Mouse (Mus musculus): ENCODE data around the gene Cdca5.
A peak's percentile ranks its signal among the peaks of the same experiment; 100 is the strongest.

The Cdca5 gene

GRCm38 (mm10) chr19:6061641-6062302, 23.0 kb upstream of the Cdca5 start:
- DNase-seq (ENCODE audit: low read depth, low spot score): no peak

GRCm38 (mm10) chr19:6062418-6062817, 22.4 kb upstream of the Cdca5 start:
- no peak for DNase-seq (ENCODE audit: low read depth, low spot score)

GRCm38 (mm10) chr19:6063081-6063480, 21.7 kb upstream of the Cdca5 start:
- no peak for DNase-seq (ENCODE audit: low read depth, low spot score)

DNA sequence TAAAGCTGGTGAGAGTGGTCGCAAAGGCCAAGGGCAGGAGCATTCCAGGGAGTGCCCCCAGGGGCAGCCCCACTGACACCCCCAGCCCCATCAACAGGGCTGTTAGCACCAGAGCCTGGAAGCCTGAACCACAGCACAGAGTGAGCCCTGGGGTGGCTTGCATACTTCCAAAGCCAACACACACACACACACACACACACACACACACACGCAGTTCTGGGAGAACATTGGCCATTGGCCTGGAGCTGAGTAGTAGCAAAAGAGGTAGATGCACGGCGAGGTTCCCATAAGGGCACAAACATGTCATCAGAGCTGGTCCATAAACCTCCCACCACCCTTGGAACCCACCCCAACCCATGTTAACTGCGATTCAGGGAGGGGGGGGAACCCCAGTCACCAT, 18.2 kb upstream of the Cdca5 start:
- no peak for DNase-seq (ENCODE audit: low read depth, low spot score)

GRCm38 (mm10) chr19:6067011-6067723, 17.6 kb upstream of the Cdca5 start:
- peak; percentile 69 for DNase-seq (ENCODE audit: low read depth, low spot score)

DNA sequence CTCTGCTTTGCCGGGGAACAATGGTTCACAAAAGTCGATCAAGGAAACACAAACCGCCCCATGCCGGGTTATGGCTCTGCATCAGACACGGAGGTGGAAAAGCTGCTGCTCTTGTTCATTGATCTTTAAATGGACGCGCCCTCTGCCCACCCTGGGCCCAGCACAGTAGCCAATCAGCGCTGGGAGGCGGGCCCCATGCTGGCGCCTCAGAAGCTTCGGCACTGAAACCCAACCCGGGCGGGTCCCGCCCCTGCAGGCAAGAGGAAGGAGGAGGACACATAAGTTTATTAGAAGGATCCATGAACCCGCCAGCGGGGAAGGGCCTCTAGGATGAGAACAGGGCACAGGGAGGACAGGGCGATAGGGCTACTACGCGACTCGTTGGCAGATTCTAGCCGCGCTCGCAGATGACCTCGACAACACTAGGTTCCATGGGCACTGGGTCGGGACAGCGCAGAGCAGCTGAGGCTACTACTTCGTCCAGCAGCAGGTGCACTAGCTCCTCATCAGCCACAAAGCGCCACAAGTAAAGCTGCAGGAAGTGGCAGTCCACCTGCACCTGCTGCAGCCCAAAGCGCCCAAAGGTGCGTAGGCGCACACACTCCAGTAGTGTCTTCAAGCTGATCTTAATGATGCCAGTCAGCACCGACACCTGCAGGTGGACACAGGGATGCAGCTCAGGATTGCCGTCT, 16.9 kb upstream of the Cdca5 start, which contains the start of gene Tm7sf2:
Tm7sf2 (minus strand) TSS at position 650 of the 692 bp plus-strand sequence.
- DNase-seq (ENCODE audit: low read depth, low spot score): peak; percentile 82

DNA sequence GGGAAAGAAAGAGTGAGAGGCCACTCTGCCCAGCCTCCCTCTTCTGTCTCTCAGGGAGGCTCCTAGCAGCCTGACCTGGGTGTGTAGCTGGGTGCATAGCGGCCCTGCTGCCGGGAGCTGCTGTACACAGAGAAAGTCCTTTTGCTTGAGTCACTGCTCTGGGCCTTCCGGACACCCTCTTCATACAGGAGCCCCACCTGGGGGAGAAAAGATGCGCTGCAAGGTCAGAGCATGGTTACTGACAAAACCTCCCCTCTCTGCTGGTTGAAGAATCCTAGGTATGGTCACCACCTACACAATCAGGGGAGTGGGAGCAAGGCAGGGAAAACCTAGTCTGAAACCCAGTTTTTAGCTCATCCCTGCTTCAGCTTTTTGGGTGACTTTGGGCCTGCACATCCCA, 15.8 kb upstream of the Cdca5 start:
- no peak for DNase-seq (ENCODE audit: low read depth, low spot score)

GRCm38 (mm10) chr19:6069851-6070250, 14.9 kb upstream of the Cdca5 start:
- DNase-seq (ENCODE audit: low read depth, low spot score): no peak

- DNase-seq (ENCODE audit: low read depth, low spot score): no peak
Measured at GRCm38 (mm10) chr19:6070571-6071250, 14.1 kb upstream of the Cdca5 start.

- DNase-seq (ENCODE audit: low read depth, low spot score): no peak
Measured at GRCm38 (mm10) chr19:6071261-6071660, 13.5 kb upstream of the Cdca5 start.

- no peak for DNase-seq (ENCODE audit: low read depth, low spot score)
Measured at GRCm38 (mm10) chr19:6073889-6074288, 10.9 kb upstream of the Cdca5 start.

- DNase-seq (ENCODE audit: low read depth, low spot score): peak; percentile 79
Measured at GRCm38 (mm10) chr19:6076564-6077393, 8.0 kb upstream of the Cdca5 start, which contains the start of gene Vps51. TSS of gene Vps51 (minus strand) at chr19:6077231.

GRCm38 (mm10) chr19:6079983-6080480, 4.8 kb upstream of the Cdca5 start, which contains the start of gene Tmem262:
TSS of gene Tmem262 (plus strand) at chr19:6080033.
- DNase-seq (ENCODE audit: low read depth, low spot score): no peak

GRCm38 (mm10) chr19:6082156-6082555, 2.6 kb upstream of the Cdca5 start, which contains the start of gene Gm28374:
TSS of gene Gm28374 (minus strand) at chr19:6082256.
- no peak for DNase-seq (ENCODE audit: low read depth, low spot score)

GRCm38 (mm10) chr19:6085417-6085879, 665 bp downstream of the Cdca5 start:
- DNase-seq (ENCODE audit: low read depth, low spot score): no peak

DNA sequence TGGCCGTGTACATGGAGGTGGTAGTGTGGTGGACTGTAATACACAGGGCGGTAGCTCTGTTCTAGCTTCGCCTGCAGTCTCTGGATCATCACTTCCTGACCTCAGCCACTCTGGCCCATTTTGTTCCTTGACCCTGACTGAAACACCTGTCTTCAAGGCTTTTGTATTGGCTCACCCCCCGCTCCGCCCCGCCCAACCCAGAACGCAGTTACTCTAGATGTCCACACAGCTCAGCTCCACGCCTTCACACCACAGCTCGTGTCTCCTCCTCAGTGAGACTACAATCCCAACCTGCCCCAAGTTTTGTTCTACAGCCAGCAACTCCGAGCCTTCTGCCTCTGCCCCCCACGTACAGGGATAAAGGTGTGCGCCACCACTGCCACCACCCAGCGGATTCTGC, 4.1 kb downstream of the Cdca5 start:
- no peak for DNase-seq (ENCODE audit: low read depth, low spot score)

DNA sequence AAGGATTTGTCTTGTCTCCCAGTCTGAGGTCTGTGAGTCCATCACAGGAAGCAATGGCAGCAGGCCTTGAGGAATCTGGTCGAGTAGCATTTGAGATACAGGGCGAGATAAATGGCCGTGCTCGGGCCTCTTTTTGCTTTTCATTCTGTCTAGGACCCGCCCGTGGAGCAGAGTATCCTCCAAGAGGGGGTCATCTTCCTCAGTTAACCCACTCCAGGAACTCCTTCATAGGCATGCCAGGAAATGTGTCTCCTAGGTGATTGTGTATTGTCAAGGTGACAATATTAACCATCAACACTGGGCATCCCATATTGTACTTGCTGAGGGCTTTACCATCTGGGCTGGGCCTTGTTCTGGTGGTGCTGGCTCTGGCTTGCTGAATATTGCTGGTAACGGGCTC, 9.3 kb downstream of the Cdca5 start, which contains the start of gene AC131692.1:
AC131692.1 (plus strand) TSS at position 301 of the 400 bp plus-strand sequence.
- no peak for DNase-seq (ENCODE audit: low read depth, low spot score)

DNA sequence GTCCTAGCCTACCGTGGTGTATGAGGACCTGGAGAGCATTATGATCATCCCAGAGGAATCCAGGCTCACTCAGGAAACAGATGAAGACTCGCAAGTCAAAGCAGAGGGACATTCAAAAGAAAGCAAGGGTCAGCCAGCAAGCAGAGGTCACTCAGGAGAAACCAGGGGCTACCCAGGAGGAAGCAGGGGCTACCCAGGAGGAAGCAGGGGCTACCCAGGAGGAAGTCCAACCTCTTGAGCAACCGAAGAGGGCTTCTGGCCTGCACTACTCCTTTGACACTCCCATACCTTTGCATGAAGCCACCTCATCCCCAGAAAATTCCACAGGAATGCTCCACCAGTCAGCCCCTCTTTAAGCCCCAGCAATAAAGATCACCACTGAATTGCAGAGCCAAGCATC, 13.1 kb downstream of the Cdca5 start:
- no peak for DNase-seq (ENCODE audit: low read depth, low spot score)

- no peak for DNase-seq (ENCODE audit: low read depth, low spot score)
Measured at GRCm38 (mm10) chr19:6101186-6101585, 16.4 kb downstream of the Cdca5 start.

DNA sequence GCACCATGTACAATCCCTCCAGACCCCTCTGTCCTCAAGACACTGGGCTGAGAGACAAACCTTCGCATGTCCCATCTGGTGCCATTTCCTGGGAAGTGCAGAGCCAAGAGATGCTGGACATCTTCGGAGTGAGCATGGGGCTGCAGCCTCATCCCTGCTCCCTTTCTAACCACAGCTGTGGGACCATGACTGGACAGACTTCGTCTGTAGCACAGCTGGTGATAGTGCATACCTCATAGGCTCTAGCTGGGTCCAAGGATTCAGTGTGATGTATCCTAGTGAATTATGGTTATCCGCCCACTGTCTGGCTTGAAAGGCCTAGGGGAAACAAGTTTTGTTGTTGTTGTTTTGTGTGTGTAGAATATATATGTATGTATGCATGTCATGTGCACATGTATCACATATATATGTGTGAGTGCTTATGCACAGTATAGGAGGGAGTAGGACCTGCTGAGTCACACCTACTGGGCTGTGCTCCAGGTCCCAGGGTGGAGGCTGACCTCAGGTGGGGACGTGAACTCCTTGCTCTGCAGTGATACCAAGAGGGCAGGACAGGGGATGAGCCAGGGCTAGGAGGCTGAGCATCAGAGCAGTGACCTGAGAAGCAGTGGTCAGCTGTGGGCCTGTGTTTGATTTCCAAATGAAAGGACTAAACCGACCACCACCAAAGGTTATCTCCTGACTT, 17.5 kb downstream of the Cdca5 start:
- no peak for DNase-seq (ENCODE audit: low read depth, low spot score)
